Mouse (Mus musculus) cortical plate, adult 2 months (tissue): ENCODE data around the gene 2310030G06Rik.

Experiments
- CTCF ChIP-seq: fragments of 200-500 bp; IDR thresholded peaks from 2 replicates; pipeline ENCODE4 v1.5.1; 2011; ENCODE audit warnings: mild to moderate bottlenecking, control low read depth, low read length; ENCODE audit not compliant: insufficient read depth; ENCODE audit errors: extremely low read depth
- POLR2A ChIP-seq: fragments of 200-500 bp; IDR thresholded peaks from 2 replicates; pipeline ENCODE4 v1.6.1; 2011; ENCODE audit warnings: mild to moderate bottlenecking, low read length, control low read depth; ENCODE audit not compliant: insufficient read depth; ENCODE audit errors: extremely low read depth

DNA sequence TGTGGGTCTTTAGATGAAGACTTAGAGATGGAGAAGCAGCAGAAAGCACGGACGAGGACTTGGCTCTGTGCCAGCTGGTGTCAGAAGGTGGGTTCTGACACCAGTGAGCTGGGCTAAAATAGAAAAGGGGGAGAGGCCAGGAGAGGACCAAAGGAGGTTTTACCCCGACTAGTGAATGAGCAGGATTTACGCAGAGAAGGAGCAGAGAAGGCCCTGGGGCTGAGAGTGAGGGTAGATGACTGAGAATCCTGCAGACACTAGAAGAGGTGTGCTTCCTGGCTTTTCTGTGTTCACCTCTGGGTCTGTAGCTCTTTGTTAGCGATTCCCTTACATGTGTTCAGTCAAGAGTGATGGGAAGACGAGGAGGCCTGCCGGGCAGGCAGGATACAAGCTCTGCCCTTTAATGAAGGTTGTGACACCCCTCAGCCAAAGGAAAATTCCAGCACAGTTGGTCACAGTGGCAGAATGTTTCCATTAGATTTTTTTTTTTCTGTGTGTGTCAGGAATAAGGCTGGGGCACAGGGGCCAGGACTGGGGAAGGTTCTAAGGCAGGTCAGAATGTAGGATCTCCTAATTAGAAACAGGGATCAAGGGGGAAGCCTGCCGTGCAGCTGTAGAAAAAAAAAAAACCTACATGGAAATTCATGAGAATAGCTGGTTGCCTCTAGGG lies 20.3 kb downstream of the 2310030G06Rik start:
- TF ChIP-seq CTCF (no peak), POLR2A (no peak)
